Mouse (Mus musculus) lung, postnatal 14 days (tissue): ENCODE data around the gene Gm43517.

Experiments
- DNase-seq: peaks from one replicate; pipeline ENCODE4 v3.0.0; 2021

Gm43517 gene

GRCm38 (mm10) chr12:49386081-49386805 lies 1.3 kb downstream of the Gm43517 start:
- no peak for DNase-seq

- no peak for DNase-seq
Observed at GRCm38 (mm10) chr12:49387856-49388598, 3.1 kb downstream of the Gm43517 start.

- no peak for DNase-seq
Observed at GRCm38 (mm10) chr12:49389666-49390065, 4.7 kb downstream of the Gm43517 start.

GRCm38 (mm10) chr12:49390257-49390656 lies 5.3 kb downstream of the Gm43517 start:
- DNase-seq: no peak

GRCm38 (mm10) chr12:49390926-49391304 lies 5.9 kb downstream of the Gm43517 start:
- no peak for DNase-seq

GRCm38 (mm10) chr12:49391305-49392040 lies 6.5 kb downstream of the Gm43517 start:
- no peak for DNase-seq

GRCm38 (mm10) chr12:49392041-49392390 lies 7.0 kb downstream of the Gm43517 start:
- DNase-seq: no peak

- no peak for DNase-seq
Observed at GRCm38 (mm10) chr12:49392876-49393275, 7.9 kb downstream of the Gm43517 start.

- no peak for DNase-seq
Observed at GRCm38 (mm10) chr12:49393639-49394038, 8.7 kb downstream of the Gm43517 start.

GRCm38 (mm10) chr12:49394181-49394580 lies 9.2 kb downstream of the Gm43517 start:
- DNase-seq: no peak

GRCm38 (mm10) chr12:49394836-49395235 lies 9.9 kb downstream of the Gm43517 start:
- no peak for DNase-seq

GRCm38 (mm10) chr12:49395969-49396368 lies 11.0 kb downstream of the Gm43517 start:
- no peak for DNase-seq

GRCm38 (mm10) chr12:49396776-49397175 lies 11.8 kb downstream of the Gm43517 start:
- DNase-seq: no peak

GRCm38 (mm10) chr12:49397443-49398162 lies 12.6 kb downstream of the Gm43517 start:
- no peak for DNase-seq

- DNase-seq: no peak
Observed at GRCm38 (mm10) chr12:49398163-49398540, 13.2 kb downstream of the Gm43517 start.

- DNase-seq: no peak
Observed at GRCm38 (mm10) chr12:49398636-49399035, 13.7 kb downstream of the Gm43517 start.

GRCm38 (mm10) chr12:49399611-49400010 lies 14.6 kb downstream of the Gm43517 start:
- no peak for DNase-seq

GRCm38 (mm10) chr12:49400036-49400852 lies 15.3 kb downstream of the Gm43517 start:
- DNase-seq: no peak

- no peak for DNase-seq
Observed at GRCm38 (mm10) chr12:49400853-49401118, 15.8 kb downstream of the Gm43517 start.

GRCm38 (mm10) chr12:49401119-49401795 lies 16.3 kb downstream of the Gm43517 start:
- no peak for DNase-seq

- no peak for DNase-seq
Observed at GRCm38 (mm10) chr12:49401796-49402130, 16.8 kb downstream of the Gm43517 start.

GRCm38 (mm10) chr12:49409833-49410232 lies 24.9 kb downstream of the Gm43517 start:
- DNase-seq: no peak
